Mouse (Mus musculus): Measurements from ENCODE around the gene Rnf212.

DNA sequence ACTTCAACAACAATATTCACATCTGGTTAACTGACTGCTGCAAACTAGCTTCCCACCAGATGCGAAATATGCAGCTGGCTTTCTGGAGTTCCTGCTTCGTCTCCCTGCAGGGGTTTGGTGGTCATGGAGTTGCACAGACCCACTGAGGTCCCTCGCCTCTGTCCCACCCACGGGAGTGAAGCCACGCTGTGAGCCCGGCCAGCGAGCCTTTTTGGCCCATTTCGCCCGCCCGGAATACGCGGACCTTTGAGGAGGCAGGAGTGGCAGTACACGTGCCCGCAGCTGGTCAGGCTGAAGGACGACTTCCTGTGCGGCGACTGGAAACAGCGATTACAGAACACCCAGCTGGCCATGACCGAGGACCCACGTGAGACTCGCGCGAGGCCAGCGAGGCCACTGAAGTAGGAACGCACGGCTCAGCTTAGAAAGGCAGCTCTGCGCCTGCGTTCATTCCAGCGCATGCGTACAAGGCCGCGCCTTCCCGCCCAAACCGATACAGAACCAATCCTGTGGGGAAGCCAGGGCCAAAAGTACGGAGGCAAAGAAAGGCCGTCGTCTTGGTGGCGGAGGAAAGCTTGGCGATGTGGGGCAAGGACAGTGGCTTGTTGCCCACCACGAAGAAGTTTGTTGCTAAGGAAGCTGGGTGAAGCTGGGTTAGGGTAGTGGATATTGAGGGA, at the start of gene Rnf212:
- TF ChIP-seq CTCF (IDR thresholded peaks at IDR 0.05; ENCODE audit: borderline replicate concordance, insufficient read depth, low read depth, low read length) (no peak), POLR2A (IDR thresholded peaks at IDR 0.05; ENCODE audit: borderline replicate concordance, insufficient read depth, low read length) (no peak)
